21 mouse cellular contexts compared by ENCODE assay signal in genomic region chr10:79965325-79965724, GRCm38 (mm10). TPM values are rescaled to one million over a fixed set of nuclear protein-coding genes. Genes with fewer than 3 reads are reported as not detected.
"Had no signal": no experiment of that assay in that cellular context is flagged by ENCODE, and none has a peak within 500 bp of the region (broad histone marks: within the 10 kb centered on the region; RNA-seq: fewer than 3 reads in every experiment).

No protein-coding gene starts in this region.

- H3K4me2 ChIP-seq: lung, embryonic 15.5 days; midbrain, embryonic 11.5 days; midbrain, embryonic 13.5 days; neural tube, embryonic 12.5 days had no signal

- H3K4me3 ChIP-seq: lung, embryonic 15.5 days; megakaryocyte, embryonic 14.5 days; midbrain, embryonic 13.5 days; neural tube, embryonic 12.5 days had no signal

- H3K9ac ChIP-seq: liver, postnatal 0 days; lung, embryonic 15.5 days; midbrain, embryonic 13.5 days; neural tube, embryonic 12.5 days had no signal

- H3K27ac ChIP-seq: lung, embryonic 15.5 days; macrophage; midbrain, embryonic 13.5 days; neural tube, embryonic 12.5 days had no signal

- DNase-seq: liver, postnatal 0 days; lung, adult 2 months; lung, postnatal 14 days; lung, postnatal 36 days; right cerebral cortex, postnatal 14 days; spleen, adult 18-20 months; thymus, adult 18-20 months; thymus, postnatal 25 days; thymus, postnatal 4 days had no signal

- ATAC-seq: liver, postnatal 0 days; lung, postnatal 0 days; midbrain, embryonic 13.5 days; midbrain, embryonic 16.5 days had no signal

- H3K9me3 ChIP-seq: lung, embryonic 15.5 days; megakaryocyte, embryonic 14.5 days; midbrain, embryonic 13.5 days; neural tube, embryonic 12.5 days had no signal

RNA-seq across cellular contexts. Expression of gene Grin3b, which starts 5.2 kb away (rescaled TPM):
- total RNA-seq: megakaryocyte progenitor cell, adult 5-6 weeks; monocyte, adult 5-6 weeks; neutrophil, adult 5-6 weeks had no signal
- polyA plus RNA-seq: lung, adult 2 months; macrophage; urinary bladder, adult 2 months had no signal
